Mouse (Mus musculus) cerebellum, postnatal 14 days (tissue): ENCODE measurements at regions not wholly inside any gene's neighbourhood (a gene's known extent, or its start where the extent isn't known, plus 50 kb on each side); places are given as distances from the start of the nearest gene placed in this dataset.

Source experiments
- DNase-seq, 2 experiments: peaks; one replicate each; pipeline ENCODE4 v3.0.0; 2021; ENCODE audit warnings: mixed read lengths in 2 of 2

- DNase-seq: no peak
Measured at GRCm38 (mm10) chr3:51092079-51093028, 131.9 kb upstream of the Noct start.

- DNase-seq: peak; percentile 69 to 75
Measured at GRCm38 (mm10) chr3:51095847-51096447, 128.3 kb upstream of the Noct start.

- peak in 1 of 2 experiments; percentile 30 for DNase-seq
Measured at GRCm38 (mm10) chr3:51096545-51096944, 127.7 kb upstream of the Noct start.

- no peak for DNase-seq
Measured at GRCm38 (mm10) chr3:51097362-51097761, 126.9 kb upstream of the Noct start.

GRCm38 (mm10) chr3:51099966-51100365 is 124.3 kb upstream of the Noct start:
- DNase-seq: no peak

- no peak for DNase-seq
Measured at GRCm38 (mm10) chr3:51108639-51109202, 115.5 kb upstream of the Noct start.

- DNase-seq: peak in 1 of 2 experiments; percentile 47
Measured at GRCm38 (mm10) chr3:51111241-51111640, 113.0 kb upstream of the Noct start.

GRCm38 (mm10) chr3:51112351-51112750 is 111.9 kb upstream of the Noct start:
- DNase-seq: no peak

- DNase-seq: no peak
Measured at GRCm38 (mm10) chr3:51115921-51116320, 108.3 kb upstream of the Noct start.

GRCm38 (mm10) chr3:51118706-51119105 is 105.5 kb upstream of the Noct start:
- DNase-seq: no peak

GRCm38 (mm10) chr3:51120522-51120921 is 103.7 kb upstream of the Noct start:
- peak; percentile 85 to 91 for DNase-seq

- DNase-seq: peak; percentile 86 to 89
Measured at GRCm38 (mm10) chr3:51121703-51122540, 102.3 kb upstream of the Noct start.

- DNase-seq: no peak
Measured at GRCm38 (mm10) chr3:51122541-51122935, 101.7 kb upstream of the Noct start.

GRCm38 (mm10) chr3:51127875-51128274 is 96.4 kb upstream of the Noct start:
- DNase-seq: no peak

GRCm38 (mm10) chr3:51128491-51129155 is 95.6 kb upstream of the Noct start:
- DNase-seq: no peak

- no peak for DNase-seq
Measured at GRCm38 (mm10) chr3:51130709-51131108, 93.5 kb upstream of the Noct start.

- DNase-seq: no peak
Measured at GRCm38 (mm10) chr3:51131341-51131740, 92.9 kb upstream of the Noct start.

- DNase-seq: no peak
Measured at GRCm38 (mm10) chr3:51132736-51133135, 91.5 kb upstream of the Noct start.

- no peak for DNase-seq
Measured at GRCm38 (mm10) chr3:51135581-51135980, 88.7 kb upstream of the Noct start.

GRCm38 (mm10) chr3:51137730-51138312 is 86.4 kb upstream of the Noct start:
- DNase-seq: no peak

GRCm38 (mm10) chr3:51145985-51146384 is 78.3 kb upstream of the Noct start:
- no peak for DNase-seq

- DNase-seq: no peak
Measured at GRCm38 (mm10) chr3:51150012-51150411, 74.2 kb upstream of the Noct start.
